In genomic region chr8:117396884-117397283, GRCm38 (mm10) we compare ENCODE assay signal across 29 mouse cellular contexts.
"Had no signal": no experiment of that assay in that cellular context is flagged by ENCODE, and none has a peak within 500 bp of the region (broad histone marks: within the 10 kb centered on the region; RNA-seq: fewer than 3 reads in every experiment).

No protein-coding gene starts in this region.

- DNase-seq: heart, postnatal 10 days; heart, postnatal 14 days; heart, postnatal 36 days; heart, postnatal 4 days; kidney, adult 11 months; kidney, adult 18-20 months; kidney, adult 2 months; kidney, adult 9 months; kidney, postnatal 10 days; kidney, postnatal 14 days; kidney, postnatal 25 days; kidney, postnatal 36 days; kidney, postnatal 4 days; layer of hippocampus, adult 9-11 months; layer of hippocampus, postnatal 36 days had no signal

- H3K27ac ChIP-seq: heart, embryonic 10.5 days; heart, embryonic 13.5 days; heart, embryonic 15.5 days; hindbrain, embryonic 10.5 days; hindbrain, embryonic 12.5 days; hindbrain, embryonic 13.5 days; hindbrain, embryonic 14.5 days; hindbrain, embryonic 15.5 days; hindbrain, postnatal 0 days; intestine, embryonic 15.5 days; kidney, embryonic 15.5 days; kidney, postnatal 0 days had no signal

- H3K4me3 ChIP-seq: heart, embryonic 10.5 days; heart, embryonic 12.5 days; heart, embryonic 13.5 days; heart, embryonic 15.5 days; hindbrain, embryonic 10.5 days; hindbrain, embryonic 12.5 days; hindbrain, embryonic 13.5 days; hindbrain, embryonic 15.5 days; intestine, embryonic 15.5 days; kidney, embryonic 15.5 days; left cerebral cortex, adult 2 months had no signal
